Mouse (Mus musculus) adrenal gland, adult 10 weeks (tissue): ENCODE results near the gene Tfrc. TPM values are rescaled to one million over a fixed set of nuclear protein-coding genes. Genes with fewer than 3 reads are reported as not detected.

Experiments used
- polyA plus RNA-seq: library from polyadenylated mRNA; stranded (reverse); fragments of 350-450 nt; fragmentation: Illumina TruSeq; extraction: RNeasy Lipid Tissue Mini Kit (QIAGEN cat#74804); gene quantifications from one replicate; pipeline ENCODE4 v1.2.3, GENCODE M21; 2014; ENCODE audit warnings: low read depth, low replicate concordance

Tfrc gene
- 70.3 TPM for polyA plus RNA-seq

GRCm38 (mm10) chr16:32608712-32609400, at the start of gene Tfrc:
Gene Tfrc, plus strand, starts transcription at chr16:32608920.

GRCm38 (mm10) chr16:32643661-32644061, 34.9 kb downstream of the Tfrc start, which contains the start of gene Tnk2:
Gene Tnk2, plus strand, starts transcription at chr16:32643874.

Other genes starting within 250 kb of the Tfrc start
- not detected for gene Tm4sf19, start 208.4 kb upstream of the Tfrc start, polyA plus RNA-seq
- 26.8 TPM for gene Tctex1d2, start 189.2 kb upstream of the Tfrc start, polyA plus RNA-seq
- gene Pcyt1a, start 178.0 kb upstream of the Tfrc start, polyA plus RNA-seq, result 61.6 TPM
- gene Slc51a, start 121.0 kb upstream of the Tfrc start, polyA plus RNA-seq, result not detected
- gene Zdhhc19, start 112.7 kb upstream of the Tfrc start, polyA plus RNA-seq, result not detected
- 1.2 TPM for gene Tnk2, start 35.0 kb downstream of the Tfrc start, polyA plus RNA-seq
- not detected for gene Muc4, start 127.0 kb downstream of the Tfrc start, polyA plus RNA-seq
- not detected for gene Muc20, start 188.5 kb downstream of the Tfrc start, polyA plus RNA-seq
- gene Smbd1, start 201.6 kb downstream of the Tfrc start, polyA plus RNA-seq, result not detected